Mouse (Mus musculus): ENCODE measurements at regions not wholly inside any gene's neighbourhood (a gene's known extent, or its start where the extent isn't known, plus 50 kb on each side); places are given as distances from the start of the nearest gene placed in this dataset.

- peak; percentile 26 for DNase-seq
Measured at GRCm38 (mm10) chr16:62208191-62208590, 578.4 kb downstream of the Nsun3 start.

- no peak for DNase-seq
Measured at GRCm38 (mm10) chr16:62182988-62183387, 603.6 kb downstream of the Nsun3 start.

All from retina, postnatal 1 day (tissue).